14 mouse cellular contexts compared by ENCODE assay signal in the genomic region with DNA sequence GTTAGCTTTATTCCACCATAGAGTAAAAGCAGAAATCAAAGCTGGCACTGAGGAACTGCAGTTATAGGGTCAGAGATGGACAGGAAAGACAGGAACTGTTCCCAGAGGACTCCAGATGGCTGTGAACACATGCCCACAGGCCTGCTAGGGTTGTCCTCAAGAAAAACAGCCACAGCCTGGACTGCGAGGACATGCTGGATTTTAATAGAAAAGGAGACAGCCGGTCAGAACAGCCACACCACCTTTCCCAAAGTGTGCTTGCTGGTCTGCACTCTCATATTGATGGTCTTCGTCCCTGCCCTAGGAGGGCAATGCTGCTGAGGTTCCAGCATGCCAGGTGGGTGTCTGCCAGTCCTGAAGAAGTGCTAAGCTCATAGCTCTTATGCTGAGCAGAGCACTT.
"Had no signal": no experiment of that assay in that cellular context is flagged by ENCODE, and none has a peak within 500 bp of the region (broad histone marks: within the 10 kb centered on the region; RNA-seq: fewer than 3 reads in every experiment).

No protein-coding gene starts in this region.

- H3K27ac ChIP-seq: limb, embryonic 15.5 days; liver, embryonic 12.5 days; midbrain, embryonic 12.5 days; stomach, embryonic 15.5 days had no signal

- H3K9ac ChIP-seq: limb, embryonic 15.5 days; liver, embryonic 12.5 days; lung, embryonic 14.5 days; midbrain, embryonic 12.5 days; stomach, embryonic 15.5 days had no signal

- H3K36me3 ChIP-seq: limb, embryonic 15.5 days; liver, embryonic 12.5 days; midbrain, embryonic 12.5 days; stomach, embryonic 15.5 days had no signal

- DNase-seq: kidney, postnatal 25 days; layer of hippocampus, postnatal 36 days; lung, embryonic 14.5 days; lung, postnatal 10 days; lung, postnatal 4 days; right cerebral cortex, postnatal 14 days; thymus, adult 2 months; thymus, postnatal 36 days had no signal

- H3K27me3 ChIP-seq: limb, embryonic 15.5 days; liver, embryonic 12.5 days; megakaryocyte, embryonic 14.5 days; midbrain, embryonic 12.5 days; stomach, embryonic 15.5 days had no signal

- H3K4me2 ChIP-seq: limb, embryonic 15.5 days; liver, embryonic 12.5 days; lung, embryonic 14.5 days; midbrain, embryonic 12.5 days; stomach, embryonic 15.5 days had no signal

- H3K9me3 ChIP-seq: limb, embryonic 15.5 days; liver, embryonic 12.5 days; megakaryocyte, embryonic 14.5 days; midbrain, embryonic 12.5 days; stomach, embryonic 15.5 days had no signal

- H3K4me1 ChIP-seq: limb, embryonic 15.5 days; stomach, embryonic 15.5 days had no signal

- H3K4me3 ChIP-seq: limb, embryonic 15.5 days; liver, embryonic 12.5 days; megakaryocyte, embryonic 14.5 days; midbrain, embryonic 12.5 days; stomach, embryonic 15.5 days had no signal

- ATAC-seq: liver, embryonic 12.5 days; midbrain, embryonic 16.5 days had no signal
